In genomic region chr10:39018635-39019034, GRCm38 (mm10) we compare ENCODE assay signal across 20 mouse cellular contexts. TPM values are rescaled to one million over a fixed set of nuclear protein-coding genes. Genes with fewer than 3 reads are reported as not detected.
DNase-seq lines count a peak whose midpoint lies in the region; ATAC-seq and TF ChIP-seq lines count a peak whose summit lies in the region.
"Had no signal": no experiment of that assay in that cellular context is flagged by ENCODE, and none has a peak within 500 bp of the region (broad histone marks: within the 10 kb centered on the region; RNA-seq: fewer than 3 reads in every experiment).

No protein-coding gene starts in this region.

- H3K9ac ChIP-seq in forebrain, embryonic 13.5 days, result no peak overlapping the region
- no peak overlapping the region for H3K9ac ChIP-seq in forebrain, embryonic 15.5 days (replicated peaks)
- no peak overlapping the region for H3K9ac ChIP-seq in neural tube, embryonic 14.5 days (replicated peaks; ENCODE audit: low read depth, low read length)
- H3K9ac ChIP-seq in neural tube, embryonic 15.5 days (replicated peaks), result no peak overlapping the region
- no peak overlapping the region for H3K9ac ChIP-seq in hindbrain, postnatal 0 days (replicated peaks; ENCODE audit: low read length)
- H3K9ac ChIP-seq: forebrain, postnatal 0 days; heart, embryonic 13.5 days; hindbrain, embryonic 14.5 days had no signal

- WGBS in forebrain, embryonic 13.5 days, result 73% methylated on average over 1 of the region's 1 CpGs
- WGBS in forebrain, embryonic 15.5 days, result 61% methylated on average over 1 of the region's 1 CpGs
- WGBS in neural tube, embryonic 14.5 days, result 57% methylated on average over 1 of the region's 1 CpGs
- 57% methylated on average over 1 of the region's 1 CpGs for WGBS in neural tube, embryonic 15.5 days
- 73% methylated on average over 1 of the region's 1 CpGs for WGBS in hindbrain, postnatal 0 days

- no peak overlapping the region for H3K4me2 ChIP-seq in forebrain, embryonic 13.5 days
- no peak overlapping the region for H3K4me2 ChIP-seq in forebrain, embryonic 15.5 days (replicated peaks)
- H3K4me2 ChIP-seq in neural tube, embryonic 14.5 days (ENCODE audit: low read depth, low read length), result no peak overlapping the region
- H3K4me2 ChIP-seq in neural tube, embryonic 15.5 days, result no peak overlapping the region
- H3K4me2 ChIP-seq in hindbrain, postnatal 0 days (ENCODE audit: low read depth, low read length), result no peak overlapping the region
- H3K4me2 ChIP-seq: heart, embryonic 13.5 days; hindbrain, embryonic 14.5 days had no signal

- H3K4me1 ChIP-seq in forebrain, embryonic 13.5 days, result no peaks in the 10 kb centered on the region
- H3K4me1 ChIP-seq in forebrain, embryonic 15.5 days, result no peaks in the 10 kb centered on the region
- no peaks in the 10 kb centered on the region for H3K4me1 ChIP-seq in neural tube, embryonic 14.5 days (ENCODE audit: control insufficient read depth, insufficient read depth, low read length)
- H3K4me1 ChIP-seq in neural tube, embryonic 15.5 days, result no peaks in the 10 kb centered on the region; the same call in 1 of the 2 replicates
- H3K4me1 ChIP-seq in hindbrain, postnatal 0 days (ENCODE audit: insufficient read depth, low read length), result no peaks in the 10 kb centered on the region
- H3K4me1 ChIP-seq: forebrain, embryonic 10.5 days; heart, embryonic 13.5 days had no signal

- H3K27ac ChIP-seq in forebrain, embryonic 13.5 days, result no peak overlapping the region
- no peak overlapping the region for H3K27ac ChIP-seq in forebrain, embryonic 15.5 days (replicated peaks)
- 0 out of 2 replicates have a peak overlapping the region, but pooled peaks have one; percentile 30 for H3K27ac ChIP-seq in left cerebral cortex, adult 2 months
- H3K27ac ChIP-seq in neural tube, embryonic 14.5 days (ENCODE audit: low read depth, low read length), result no peak overlapping the region
- no peak overlapping the region for H3K27ac ChIP-seq in neural tube, embryonic 15.5 days (replicated peaks)
- H3K27ac ChIP-seq in hindbrain, postnatal 0 days, result no peak overlapping the region
- H3K27ac ChIP-seq: forebrain, embryonic 10.5 days; heart, embryonic 13.5 days; hindbrain, embryonic 14.5 days had no signal

- H3K9me3 ChIP-seq in forebrain, embryonic 13.5 days (replicated peaks), result no peaks in the 10 kb centered on the region
- H3K9me3 ChIP-seq in forebrain, embryonic 15.5 days, result no peaks in the 10 kb centered on the region
- no peaks in the 10 kb centered on the region for H3K9me3 ChIP-seq in neural tube, embryonic 14.5 days (ENCODE audit: control insufficient read depth, low read length)
- no peaks in the 10 kb centered on the region for H3K9me3 ChIP-seq in neural tube, embryonic 15.5 days (replicated peaks)
- H3K9me3 ChIP-seq in hindbrain, postnatal 0 days (ENCODE audit: low read length), result no peaks in the 10 kb centered on the region
- H3K9me3 ChIP-seq: forebrain, embryonic 10.5 days; heart, embryonic 13.5 days had no signal

- no peaks in the 10 kb centered on the region for H3K27me3 ChIP-seq in forebrain, embryonic 13.5 days
- H3K27me3 ChIP-seq in forebrain, embryonic 15.5 days, result no peaks in the 10 kb centered on the region
- H3K27me3 ChIP-seq in neural tube, embryonic 14.5 days (ENCODE audit: control insufficient read depth, insufficient read depth, low read length), result no peaks in the 10 kb centered on the region
- no peaks in the 10 kb centered on the region for H3K27me3 ChIP-seq in neural tube, embryonic 15.5 days (replicated peaks)
- no peaks in the 10 kb centered on the region for H3K27me3 ChIP-seq in hindbrain, postnatal 0 days (ENCODE audit: insufficient read depth, low read length)
- H3K27me3 ChIP-seq: heart, embryonic 13.5 days; Patski had no signal

- intact Hi-C loops in left cerebral cortex, adult 2 months (cut with DNase I), result loop anchor here (2.0 kb wide), 1 partner anchor 110 kb away; no protein-coding TSS in a partner anchor
- intact Hi-C loops in left cerebral cortex, postnatal 14 days (cut with DNase I), result no loop called here

- peak; percentile 48; the same call in 1 of the 2 replicates for ATAC-seq in forebrain, embryonic 13.5 days
- no peak for ATAC-seq in forebrain, embryonic 15.5 days (replicated peaks)
- ATAC-seq in neural tube, embryonic 14.5 days (ENCODE audit: low read depth), result peak; percentile 74; the same call in 1 of the 2 replicates
- no peak for ATAC-seq in neural tube, embryonic 15.5 days (ENCODE audit: low FRiP score)
- no peak for ATAC-seq in hindbrain, postnatal 0 days
- ATAC-seq: forebrain, postnatal 0 days; Patski had no signal

- H3K4me3 ChIP-seq in forebrain, embryonic 13.5 days, result no peak overlapping the region
- H3K4me3 ChIP-seq in forebrain, embryonic 15.5 days, result no peak overlapping the region
- no peak overlapping the region for H3K4me3 ChIP-seq in left cerebral cortex, adult 2 months
- H3K4me3 ChIP-seq in neural tube, embryonic 14.5 days (ENCODE audit: low read depth, low read length), result no peak overlapping the region
- H3K4me3 ChIP-seq in neural tube, embryonic 15.5 days (replicated peaks), result no peak overlapping the region
- no peak overlapping the region for H3K4me3 ChIP-seq in hindbrain, postnatal 0 days (ENCODE audit: low read length)
- H3K4me3 ChIP-seq: forebrain, embryonic 10.5 days; gastrocnemius, adult 2 months; heart, embryonic 13.5 days had no signal

- H3K36me3 ChIP-seq in forebrain, embryonic 13.5 days (ENCODE audit: poor library complexity, severe bottlenecking), result no peaks in the 10 kb centered on the region
- no peaks in the 10 kb centered on the region for H3K36me3 ChIP-seq in forebrain, embryonic 15.5 days
- H3K36me3 ChIP-seq in neural tube, embryonic 14.5 days (ENCODE audit: control insufficient read depth, insufficient read depth, low read length), result no peaks in the 10 kb centered on the region
- H3K36me3 ChIP-seq in neural tube, embryonic 15.5 days, result no peaks in the 10 kb centered on the region
- no peaks in the 10 kb centered on the region for H3K36me3 ChIP-seq in hindbrain, postnatal 0 days (ENCODE audit: insufficient read depth, low read length)
- H3K36me3 ChIP-seq: forebrain, embryonic 10.5 days had no signal

- no peak for DNase-seq in left cerebral cortex, adult 2 months (ENCODE audit: extremely low spot score in 1 of 2, low spot score in 2 of 2)
- no peak for DNase-seq in left cerebral cortex, postnatal 14 days (ENCODE audit: low spot score in 2 of 2)
- DNase-seq in hindbrain, postnatal 0 days (ENCODE audit: low spot score), result no peak
- DNase-seq: cerebellum, adult 18-20 months; cerebellum, adult 9-10 months; cerebellum, postnatal 14 days; forebrain, postnatal 0 days; gastrocnemius, postnatal 14 days; heart, adult 18-20 months; heart, postnatal 14 days; heart, postnatal 4 days had no signal

- no peak for TF ChIP-seq CTCF in left cerebral cortex, adult 2 months (IDR thresholded peaks at IDR 0.05)
- no peak for TF ChIP-seq CTCF in hindbrain, postnatal 0 days (IDR thresholded peaks at IDR 0.05; ENCODE audit: low read depth)

RNA-seq across cellular contexts. Expression of gene Lama4, which starts 53.3 kb away (rescaled TPM):
- polyA plus RNA-seq in forebrain, embryonic 13.5 days (2015; fragmentation: Nextera tagmentation; extraction: Ambion mirVana), result 11.2 and 13.3 TPM in 2 replicates
- polyA plus RNA-seq in forebrain, embryonic 15.5 days (2015; fragmentation: Nextera tagmentation; extraction: Ambion mirVana), result 13.2 and 14.2 TPM in 2 replicates
- 10 to 100 TPM in 1 of 2 experiments, 1 to 10 TPM in 1; 7.8 to 13.2 TPM for total RNA-seq in left cerebral cortex, adult 2 months (2021)
- 10 to 100 TPM; 20.3 to 22.6 TPM for total RNA-seq in left cerebral cortex, postnatal 14 days (2021)
- polyA plus RNA-seq in neural tube, embryonic 14.5 days (2014; fragmentation: Nextera tagmentation; extraction: Ambion mirVana), result 9.7 and 36.0 TPM in 2 replicates
- 22.3 and 31.5 TPM in 2 replicates for polyA plus RNA-seq in neural tube, embryonic 15.5 days (2015; fragmentation: Nextera tagmentation; extraction: Ambion mirVana)
- 19.9 and 31.9 TPM in 2 replicates for total RNA-seq in hindbrain, postnatal 0 days (2014; rRNA removed)
- polyA plus RNA-seq in hindbrain, postnatal 0 days (2015; fragmentation: Nextera tagmentation; extraction: Ambion mirVana), result 13.6 and 16.7 TPM in 2 replicates

Comparison
In these comparisons a context has a peak if more than half of its experiments do, and no peak if none do; other contexts are left out.
1. ATAC-seq: peak in forebrain, embryonic 13.5 days (single experiment) and neural tube, embryonic 14.5 days (single experiment); none in forebrain, embryonic 15.5 days (single experiment), neural tube, embryonic 15.5 days (single experiment) and hindbrain, postnatal 0 days (single experiment).